Mouse (Mus musculus) midbrain, embryonic 12.5 days (tissue): ENCODE data around the gene Rpl19. TPM values are rescaled to one million over a fixed set of nuclear protein-coding genes. Genes with fewer than 3 reads are reported as not detected.

Source experiments
- ATAC-seq: fragments of 200-750 bp; cut with Nextera tagmentation; 2 replicates; pipeline ENCODE4 v1.8.0; 2017; ENCODE audit warnings: low read depth, moderate TSS enrichment, moderate library complexity; ENCODE audit not compliant: low FRiP score
- H3K27ac ChIP-seq: fragments of 300-500 bp; sonication (generic); replicated peaks from 2 replicates; pipeline ENCODE4 v1.5.1; 2016; ENCODE audit warnings: mild to moderate bottlenecking
- H3K27me3 ChIP-seq: fragments of 300-500 bp; sonication (generic); 2 replicates; pipeline ENCODE4 v1.6.1; 2016; ENCODE audit warnings: mild to moderate bottlenecking
- H3K36me3 ChIP-seq: fragments of 300-500 bp; sonication (generic); 2 replicates; pipeline ENCODE4 v1.6.1; 2016
- H3K4me1 ChIP-seq: fragments of 300-500 bp; sonication (generic); 2 replicates; pipeline ENCODE4 v1.6.1; 2016
- H3K4me2 ChIP-seq: fragments of 300-500 bp; sonication (generic); replicated peaks from 2 replicates; pipeline ENCODE4 v1.6.1; 2016; ENCODE audit warnings: mild to moderate bottlenecking, moderate library complexity
- H3K4me3 ChIP-seq: fragments of 300-500 bp; sonication (generic); 2 replicates; pipeline ENCODE4 v1.5.1; 2016; ENCODE audit warnings: mild to moderate bottlenecking
- H3K9ac ChIP-seq: fragments of 300-500 bp; sonication (generic); replicated peaks from 2 replicates; pipeline ENCODE4 v1.6.1; 2016; ENCODE audit warnings: mild to moderate bottlenecking, moderate library complexity
- H3K9me3 ChIP-seq: fragments of 300-500 bp; sonication (generic); 2 replicates; pipeline ENCODE4 v1.6.1; 2016; ENCODE audit warnings: mild to moderate bottlenecking
- WGBS: fragments of 180-500 bp; shearing (Covaris S2); methylation state at CpG from one replicate; pipeline ENCODE4 v1.1.7; 2016; 5-methylcytosine and 5-hydroxymethylcytosine counted together
- polyA plus RNA-seq: library from polyadenylated mRNA; unstranded; fragments of >200 nt; fragmentation: Nextera tagmentation; extraction: Ambion mirVana; gene quantifications from 2 replicates; pipeline ENCODE4 v1.2.1, GENCODE M21; 2016

The Rpl19 gene
- polyA plus RNA-seq, 1 experiment from 2014 or later, result 741 TPM

- H3K36me3 ChIP-seq, result no peaks in the 10 kb centered on the region
- 72% methylated on average over 14 of the region's 14 CpGs for WGBS
- H3K27me3 ChIP-seq, result peaks cover 72% of the 10 kb centered on the region
- no peak overlapping the region for H3K9ac ChIP-seq
- no peak overlapping the region for H3K4me2 ChIP-seq
- peaks cover 16% of the 10 kb centered on the region for H3K4me1 ChIP-seq
- H3K27ac ChIP-seq, result no peak overlapping the region
- no peak overlapping the region for H3K4me3 ChIP-seq
- no peak for ATAC-seq
- no peaks in the 10 kb centered on the region for H3K9me3 ChIP-seq
Measured at GRCm38 (mm10) chr11:98049672-98050519, 23.4 kb downstream of the Rpl19 start.

- WGBS, result 17% methylated on average over 2 of the region's 2 CpGs
- Histone ChIP-seq H3K4me2 (no peak overlapping the region), H3K27ac (no peak overlapping the region), H3K4me1 (peaks cover 16% of the 10 kb centered on the region), H3K27me3 (peaks cover 78% of the 10 kb centered on the region), H3K4me3 (no peak overlapping the region), H3K9me3 (no peaks in the 10 kb centered on the region), H3K9ac (no peak overlapping the region), H3K36me3 (no peaks in the 10 kb centered on the region)
- ATAC-seq, result no peak
Measured at GRCm38 (mm10) chr11:98050520-98050815, 24.0 kb downstream of the Rpl19 start.

- Histone ChIP-seq H3K9ac (no peak overlapping the region), H3K9me3 (no peaks in the 10 kb centered on the region), H3K4me1 (peaks cover 16% of the 10 kb centered on the region), H3K27me3 (peaks cover 79% of the 10 kb centered on the region), H3K36me3 (no peaks in the 10 kb centered on the region), H3K4me3 (no peak overlapping the region), H3K4me2 (no peak overlapping the region), H3K27ac (no peak overlapping the region)
- ATAC-seq, result no peak
- WGBS, result 37% methylated on average over 2 of the region's 2 CpGs
Measured at GRCm38 (mm10) chr11:98050940-98051339, 24.4 kb downstream of the Rpl19 start.

- 7% methylated on average over 12 of the region's 12 CpGs for WGBS
- Histone ChIP-seq H3K4me3 (peak overlapping the region; percentile 52), H3K9me3 (no peaks in the 10 kb centered on the region), H3K27ac (no peak overlapping the region), H3K4me1 (peaks cover 16% of the 10 kb centered on the region), H3K36me3 (no peaks in the 10 kb centered on the region), H3K27me3 (peaks cover 79% of the 10 kb centered on the region), H3K9ac (no peak overlapping the region; the same call in 1 of the 2 replicates), H3K4me2 (peak overlapping the region; percentile 61)
- ATAC-seq, result no peak
Measured at GRCm38 (mm10) chr11:98051611-98052128, 25.2 kb downstream of the Rpl19 start.

DNA sequence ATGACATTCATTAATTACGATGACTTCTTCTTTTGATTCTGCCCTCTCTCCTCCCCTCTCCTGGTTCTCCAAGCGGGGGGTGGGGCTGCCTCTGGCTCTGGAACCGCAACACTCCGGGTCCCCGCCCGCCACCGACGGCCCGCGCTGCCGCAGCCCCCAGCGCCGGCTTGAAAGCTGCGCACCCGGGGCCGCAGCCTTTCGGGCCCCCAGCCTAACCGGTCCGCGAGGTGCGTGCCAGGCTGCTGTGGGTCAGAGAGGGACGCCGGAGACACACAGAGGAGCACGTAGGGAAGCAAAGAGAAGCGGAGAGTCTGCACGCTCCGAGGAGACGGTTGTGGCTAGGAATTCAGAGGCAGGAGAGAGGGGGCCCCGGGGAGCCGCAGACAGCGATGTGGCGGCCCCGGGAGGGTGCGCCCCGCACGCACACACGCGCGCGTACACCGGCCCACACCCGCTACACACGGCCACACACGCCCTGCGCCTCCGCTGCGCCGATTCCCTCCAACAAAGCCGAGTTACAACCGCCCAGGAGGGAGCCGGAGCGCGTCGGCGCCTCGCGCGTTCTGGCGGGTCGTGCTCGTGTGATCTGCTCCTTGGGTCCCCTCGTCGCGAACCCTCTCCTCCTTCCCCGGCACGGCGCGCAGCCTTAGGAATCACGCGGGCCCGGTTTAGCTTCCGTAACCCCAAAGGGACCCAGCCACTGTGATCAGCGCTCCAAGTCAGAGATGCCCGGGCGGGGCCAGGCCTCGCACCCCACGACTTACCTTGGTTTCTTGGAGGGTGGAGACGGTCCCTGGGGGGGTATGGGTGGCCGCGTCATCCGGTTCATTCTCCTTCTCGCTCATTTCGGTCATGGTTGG lies 25.8 kb downstream of the Rpl19 start:
- Histone ChIP-seq H3K4me2 (peak overlapping the region; percentile 61), H3K27ac (no peak overlapping the region), H3K36me3 (no peaks in the 10 kb centered on the region), H3K27me3 (peaks cover 84% of the 10 kb centered on the region), H3K4me1 (peaks cover 16% of the 10 kb centered on the region), H3K4me3 (peak overlapping the region; percentile 52), H3K9ac (peak overlapping the region; percentile 51), H3K9me3 (no peaks in the 10 kb centered on the region)
- WGBS, result under 1% methylated on average over 81 of the region's 83 CpGs
- 0 out of 2 replicates have a peak, but pooled peaks have one; percentile 23 for ATAC-seq

GRCm38 (mm10) chr11:98052989-98053834 lies 26.7 kb downstream of the Rpl19 start, which contains the start of gene Stac2:
Stac2 (minus strand) TSS chr11:98053462.
- no peaks in the 10 kb centered on the region for H3K9me3 ChIP-seq
- peak within 1 kb of the TSS; percentile 52 for H3K4me3 ChIP-seq
- peaks cover 79% of the 10 kb centered on the region for H3K27me3 ChIP-seq
- no peak within 1 kb of the TSS for H3K27ac ChIP-seq
- peaks cover 16% of the 10 kb centered on the region for H3K4me1 ChIP-seq
- 1% methylated on average over 47 of the region's 48 CpGs for WGBS
- H3K4me2 ChIP-seq, result peak within 1 kb of the TSS; percentile 61
- H3K9ac ChIP-seq, result peak within 1 kb of the TSS; percentile 51
- ATAC-seq, result peak; percentile 91
- no peaks in the 10 kb centered on the region for H3K36me3 ChIP-seq

GRCm38 (mm10) chr11:98057466-98057865 lies 31.0 kb downstream of the Rpl19 start:
- Histone ChIP-seq H3K27ac (no peak overlapping the region), H3K4me3 (no peak overlapping the region), H3K4me2 (no peak overlapping the region), H3K4me1 (peaks cover 17% of the 10 kb centered on the region), H3K36me3 (no peaks in the 10 kb centered on the region), H3K9me3 (no peaks in the 10 kb centered on the region), H3K27me3 (peaks cover 43% of the 10 kb centered on the region), H3K9ac (no peak overlapping the region)
- no peak for ATAC-seq
- WGBS, result 32% methylated on average over 9 of the region's 9 CpGs

DNA sequence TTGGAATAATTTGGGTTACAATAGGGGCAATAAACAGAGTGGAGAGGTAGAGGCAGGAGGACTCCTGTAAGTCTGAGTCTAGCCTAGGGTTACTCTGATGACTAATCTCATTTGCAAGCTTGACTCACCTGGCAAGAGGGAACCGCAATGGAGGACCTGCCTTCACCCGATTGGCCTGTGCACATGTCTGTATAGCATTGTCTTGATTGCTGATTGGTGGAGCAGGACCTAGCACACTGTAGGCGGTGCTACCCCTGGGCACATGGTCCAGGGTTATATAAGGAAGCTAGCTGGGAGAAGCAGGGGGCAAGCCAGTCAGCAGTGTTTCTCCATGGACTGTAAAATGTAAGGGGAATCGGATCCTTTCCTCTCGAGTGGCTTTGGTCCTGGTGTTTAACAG lies 31.5 kb downstream of the Rpl19 start:
- Histone ChIP-seq H3K4me1 (peaks cover 11% of the 10 kb centered on the region), H3K9ac (no peak overlapping the region), H3K4me3 (no peak overlapping the region), H3K27ac (no peak overlapping the region), H3K36me3 (no peaks in the 10 kb centered on the region), H3K4me2 (no peak overlapping the region), H3K27me3 (peaks cover 41% of the 10 kb centered on the region), H3K9me3 (no peaks in the 10 kb centered on the region)
- WGBS, result 85% methylated on average over 5 of the region's 5 CpGs
- ATAC-seq, result no peak

DNA sequence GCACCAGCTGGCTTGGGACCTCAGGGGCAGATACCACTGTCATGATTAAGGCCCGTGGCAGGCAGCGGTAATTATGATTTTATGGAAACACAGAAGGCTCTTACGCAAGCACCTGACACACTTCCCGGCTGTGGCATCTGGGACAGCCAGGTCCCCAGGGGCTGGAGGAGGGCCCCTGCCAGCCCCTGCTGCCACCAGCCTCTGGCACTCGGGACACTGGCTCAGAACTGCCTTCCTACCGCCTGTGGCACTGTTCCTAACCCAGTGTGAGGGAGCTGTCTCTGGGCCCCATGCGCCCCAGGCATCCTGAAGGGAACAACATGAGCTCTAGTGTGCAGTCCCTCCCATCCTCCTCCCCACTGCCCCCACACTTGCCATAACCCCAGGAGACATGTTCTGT lies 33.2 kb downstream of the Rpl19 start:
- no peak overlapping the region for H3K27ac ChIP-seq
- WGBS, result 71% methylated on average over 7 of the region's 7 CpGs
- H3K4me3 ChIP-seq, result no peak overlapping the region
- H3K27me3 ChIP-seq, result peaks cover 27% of the 10 kb centered on the region
- H3K9me3 ChIP-seq, result no peaks in the 10 kb centered on the region
- H3K4me1 ChIP-seq, result peaks cover 6% of the 10 kb centered on the region; the same call in 1 of the 2 replicates
- H3K9ac ChIP-seq, result no peak overlapping the region
- no peaks in the 10 kb centered on the region for H3K36me3 ChIP-seq
- no peak overlapping the region for H3K4me2 ChIP-seq
- no peak for ATAC-seq

GRCm38 (mm10) chr11:98060104-98060692 lies 33.7 kb downstream of the Rpl19 start:
- Histone ChIP-seq H3K9ac (0 out of 2 replicates have a peak overlapping the region, but pooled peaks have one; percentile 16), H3K4me1 (peaks cover 6% of the 10 kb centered on the region; the same call in 1 of the 2 replicates), H3K27ac (no peak overlapping the region), H3K9me3 (no peaks in the 10 kb centered on the region), H3K36me3 (no peaks in the 10 kb centered on the region), H3K27me3 (peaks cover 22% of the 10 kb centered on the region), H3K4me2 (no peak overlapping the region), H3K4me3 (no peak overlapping the region)
- no peak for ATAC-seq
- WGBS, result 74% methylated on average over 5 of the region's 5 CpGs

GRCm38 (mm10) chr11:98061441-98061840 lies 34.9 kb downstream of the Rpl19 start:
- Histone ChIP-seq H3K27ac (no peak overlapping the region), H3K9ac (no peak overlapping the region), H3K36me3 (no peaks in the 10 kb centered on the region), H3K4me2 (no peak overlapping the region), H3K9me3 (no peaks in the 10 kb centered on the region), H3K4me3 (no peak overlapping the region), H3K4me1 (peaks cover 6% of the 10 kb centered on the region; the same call in 1 of the 2 replicates), H3K27me3 (peaks cover 19% of the 10 kb centered on the region)
- 69% methylated on average over 3 of the region's 3 CpGs for WGBS
- no peak for ATAC-seq
